Mouse (Mus musculus) CD4-positive, CD25-positive, alpha-beta regulatory T cell, adult 2 months (primary cell): ENCODE data around the gene Atrip.
A peak's percentile ranks its signal among the peaks of the same experiment; 100 is the strongest.

Experiments used
- DNase-seq: peaks from one replicate; pipeline ENCODE4 v3.0.0-alpha.2; 2012; ENCODE audit warnings: low read depth, low spot score

Atrip gene

DNA sequence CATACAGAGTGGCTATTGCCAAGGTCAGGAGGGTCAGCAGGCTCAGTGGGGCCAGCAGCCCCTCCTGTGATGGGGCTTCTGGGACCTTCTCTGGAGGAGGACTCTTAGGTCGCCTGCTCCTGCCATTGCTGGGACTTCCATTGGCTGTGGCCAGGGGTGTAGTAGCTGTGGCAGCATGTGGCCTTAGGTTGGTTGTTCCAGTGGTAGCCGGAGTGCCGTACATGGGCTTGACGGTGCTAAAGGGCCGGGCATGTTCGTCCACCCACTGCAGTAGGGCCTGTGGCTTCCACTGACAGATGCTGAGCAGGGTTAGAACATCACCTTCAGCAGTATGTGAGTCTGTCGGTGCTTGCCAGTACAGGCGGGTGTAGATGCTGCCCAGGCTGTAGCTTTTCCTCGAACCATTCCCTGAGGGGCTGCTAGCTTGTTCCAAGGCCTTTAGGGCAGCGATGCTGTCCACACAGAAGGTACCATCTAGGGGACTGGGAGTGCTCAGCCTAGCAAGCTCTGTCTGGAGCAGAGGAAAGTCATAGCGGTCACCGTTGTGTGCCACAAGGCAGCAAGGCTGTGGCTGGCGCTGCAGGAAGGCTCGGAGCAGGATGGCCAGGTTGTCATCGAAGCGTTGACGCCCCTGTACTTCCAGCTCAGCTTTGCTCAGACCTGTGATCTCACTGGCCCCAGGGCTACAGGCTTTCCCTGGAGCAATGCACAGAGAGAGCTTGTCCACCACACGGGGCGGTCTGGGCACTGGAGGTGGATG lies 15.7 kb downstream of the Atrip start:
- peak; percentile 69 for DNase-seq

DNA sequence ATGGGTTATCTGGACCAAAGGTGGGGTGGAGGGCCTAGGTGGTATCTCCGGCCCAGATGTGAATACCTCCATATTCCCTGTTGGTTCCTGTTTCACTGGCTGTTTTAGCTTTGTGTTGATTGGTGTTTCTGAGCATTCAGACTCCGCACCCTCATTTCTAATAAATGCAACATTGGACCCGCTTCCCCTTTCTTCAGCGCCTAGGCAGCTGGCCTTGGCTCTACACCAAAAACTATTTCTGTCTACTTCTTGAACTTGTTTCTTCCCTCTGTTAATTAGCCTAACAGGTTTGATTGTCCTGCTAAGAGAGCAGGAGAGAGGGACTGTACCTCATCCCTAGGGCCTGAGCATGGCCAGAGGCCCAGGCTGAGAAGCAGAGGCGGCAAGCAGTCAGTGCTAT lies 16.4 kb downstream of the Atrip start:
- peak; percentile 38 for DNase-seq

DNA sequence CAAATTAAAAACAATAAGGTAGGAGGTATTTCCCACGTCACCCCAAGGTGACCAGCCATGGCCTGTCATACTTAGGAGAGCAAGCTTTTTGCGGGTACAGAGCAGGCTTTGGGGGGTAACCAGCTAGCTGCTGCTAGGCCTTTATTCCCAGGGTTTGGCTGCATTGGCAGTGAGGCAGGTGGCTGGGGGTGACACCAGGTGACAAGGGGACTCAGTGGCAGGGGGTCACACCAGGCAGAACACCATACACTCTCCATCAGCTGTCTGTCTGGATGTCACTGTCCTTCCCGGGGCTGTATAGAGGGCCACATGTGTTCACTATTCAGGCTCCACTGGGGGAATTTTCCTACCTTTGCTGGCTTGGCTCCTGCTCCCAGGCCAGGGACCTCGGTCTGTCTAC lies 17.0 kb downstream of the Atrip start:
- DNase-seq, result peak; percentile 29

DNA sequence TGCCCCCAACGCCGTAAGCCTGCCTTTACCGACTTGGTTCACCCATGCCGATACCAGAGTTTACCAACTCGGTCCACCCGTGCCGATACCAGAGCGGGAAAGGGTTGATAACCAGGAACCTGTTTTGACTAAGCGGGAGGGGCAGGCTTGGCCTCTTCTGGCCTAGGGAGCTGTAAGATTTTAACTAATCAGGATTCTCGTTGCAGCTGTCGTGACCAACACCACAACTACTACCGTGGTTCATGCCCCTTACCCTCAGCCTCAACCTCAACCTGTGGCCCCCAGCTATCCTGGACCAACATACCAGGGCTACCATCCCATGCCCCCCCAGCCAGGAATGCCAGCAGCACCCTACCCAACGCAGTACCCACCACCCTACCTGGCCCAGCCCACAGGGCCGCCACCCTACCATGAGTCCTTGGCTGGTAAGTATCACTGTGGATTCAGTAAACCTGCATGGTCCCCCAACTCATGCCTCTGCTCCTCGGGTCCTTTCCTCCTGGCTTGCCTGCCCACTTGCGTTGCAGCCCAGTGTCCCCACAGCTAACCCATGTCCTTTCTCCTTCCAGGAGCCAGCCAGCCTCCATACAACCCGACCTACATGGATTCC lies 17.7 kb downstream of the Atrip start:
- no peak for DNase-seq

DNA sequence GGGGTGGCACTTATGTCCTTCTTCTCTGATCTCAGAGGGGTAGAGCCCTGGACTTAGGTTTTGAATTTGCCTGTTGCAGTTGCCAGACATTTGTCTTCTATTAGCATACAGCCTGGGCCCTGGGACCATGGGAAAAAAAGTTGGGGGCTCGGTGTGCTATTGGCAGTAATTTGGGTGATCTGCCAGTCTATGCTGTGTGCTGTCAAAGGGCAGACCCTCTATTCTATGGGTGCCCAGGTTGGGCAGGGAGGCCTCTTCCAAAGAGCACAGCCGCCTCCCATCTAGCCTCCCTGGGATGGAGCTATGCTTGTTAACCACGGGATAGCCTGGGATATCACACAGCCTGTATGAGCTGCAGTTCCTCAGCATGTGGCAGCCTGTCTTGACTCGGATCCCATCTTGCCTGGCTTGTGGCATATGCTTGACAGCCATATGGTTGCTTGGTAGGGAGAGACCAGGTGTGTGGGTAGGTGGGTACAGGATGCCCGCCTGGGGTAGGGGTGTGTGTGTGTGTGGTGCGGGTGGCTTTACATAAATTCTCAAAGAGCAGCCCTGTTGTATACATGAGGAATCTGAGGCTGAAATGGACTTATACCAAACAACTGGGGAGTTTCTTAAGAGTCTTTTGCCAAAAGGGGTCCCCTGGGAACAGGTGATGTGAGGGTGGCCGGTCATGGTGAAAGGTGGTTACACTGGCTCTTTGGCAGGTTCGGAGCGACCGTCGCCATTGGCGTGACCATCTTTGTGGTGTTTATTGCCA lies 18.5 kb downstream of the Atrip start:
- DNase-seq, result peak; percentile 46

DNA sequence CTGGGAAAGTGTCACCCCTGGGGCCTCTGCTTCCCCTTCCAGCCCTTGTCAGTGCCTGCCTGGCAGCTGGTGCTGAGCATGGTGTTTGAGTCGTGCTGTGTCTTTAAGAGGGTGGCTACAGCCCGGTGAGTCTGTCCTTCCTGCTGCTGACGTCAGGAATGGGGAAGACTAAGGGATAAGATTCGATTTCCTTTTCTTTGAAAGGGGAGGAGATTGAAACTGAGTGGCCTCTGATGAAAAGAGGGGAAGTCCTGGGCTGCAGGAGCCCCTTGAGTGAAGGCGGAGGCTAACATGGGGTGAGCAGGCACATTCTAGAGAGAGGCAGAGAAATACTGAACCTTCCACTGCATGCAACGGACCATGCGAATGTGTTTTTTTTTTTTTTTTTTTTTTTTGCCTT lies 19.2 kb downstream of the Atrip start:
- DNase-seq, result peak; percentile 89

DNA sequence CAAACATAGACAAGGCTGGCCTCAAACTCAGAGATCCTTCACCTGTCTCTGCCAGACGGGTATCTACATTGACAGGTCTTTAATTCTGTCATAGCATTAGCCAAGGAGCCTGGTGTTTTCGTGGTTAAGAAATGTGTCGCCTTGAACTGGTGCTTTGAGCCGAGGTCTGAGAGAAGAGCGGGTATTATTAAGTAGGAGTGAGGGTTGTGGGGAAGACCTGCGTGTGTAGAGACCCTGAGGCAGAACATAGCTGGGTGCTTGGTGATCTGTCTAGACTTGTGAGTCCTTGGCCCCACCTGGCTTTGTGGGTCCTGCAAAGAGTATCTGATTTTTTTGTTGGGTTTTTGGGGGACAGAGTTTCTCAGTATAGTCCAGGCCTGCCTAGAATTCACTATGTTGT lies 20.1 kb downstream of the Atrip start:
- DNase-seq, result peak; percentile 43

DNA sequence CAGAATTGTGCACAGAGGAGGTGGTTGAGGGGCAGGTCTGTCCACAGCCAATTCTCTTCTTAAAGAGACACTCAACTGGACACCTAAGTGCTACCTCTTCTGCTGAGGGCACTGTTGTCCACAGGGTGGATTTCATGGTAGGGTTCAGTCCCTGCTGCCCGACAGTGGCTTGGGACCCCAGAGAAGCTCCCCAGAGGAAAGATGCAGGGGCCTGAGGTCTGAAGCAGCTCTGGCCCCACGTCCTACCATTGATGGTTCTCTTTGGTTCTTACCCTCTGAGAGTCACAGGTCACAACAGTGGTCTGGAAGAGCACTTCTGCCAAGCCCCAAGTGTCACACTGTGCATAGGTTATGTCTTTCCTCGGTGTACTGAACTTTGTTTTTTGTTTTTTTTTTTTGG lies 20.6 kb downstream of the Atrip start:
- peak; percentile 27 for DNase-seq

DNA sequence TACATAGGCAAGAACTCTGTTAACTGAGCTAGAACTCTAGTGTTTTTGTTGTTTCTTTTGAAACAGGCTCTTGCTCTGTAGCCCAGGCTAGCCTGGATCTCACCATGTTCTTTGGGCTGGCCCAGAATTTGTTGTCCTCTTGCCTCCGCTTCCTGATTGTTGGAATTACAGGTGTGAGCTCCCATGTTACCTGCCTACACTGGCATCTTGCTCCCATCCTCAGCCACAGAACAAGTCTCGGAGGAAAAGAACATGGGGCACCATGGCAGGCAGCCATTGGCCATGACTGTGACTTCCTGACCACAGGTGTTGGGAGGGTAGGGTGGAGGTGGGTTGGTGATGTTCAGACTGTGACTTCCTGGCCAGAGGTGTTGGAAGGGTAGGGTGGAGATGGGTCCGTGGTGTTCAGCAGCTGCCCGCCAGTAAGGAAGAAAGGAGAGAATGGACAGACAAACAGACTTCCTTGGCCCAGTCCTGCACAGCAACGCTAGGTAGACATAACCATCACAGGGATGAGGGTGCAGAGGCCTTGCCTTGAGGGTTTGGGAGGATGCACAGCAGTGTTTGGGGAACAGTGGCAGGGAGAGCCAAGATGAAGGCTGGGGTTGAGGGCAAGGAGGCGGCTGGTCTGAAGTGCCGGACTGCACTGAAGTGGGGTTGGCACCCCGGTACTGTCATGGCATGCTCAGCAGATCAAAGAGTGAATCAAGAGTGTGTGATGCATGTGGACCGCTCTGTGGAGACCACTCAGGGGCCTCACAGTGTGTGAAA lies 21.2 kb downstream of the Atrip start:
- peak; percentile 81 for DNase-seq

DNA sequence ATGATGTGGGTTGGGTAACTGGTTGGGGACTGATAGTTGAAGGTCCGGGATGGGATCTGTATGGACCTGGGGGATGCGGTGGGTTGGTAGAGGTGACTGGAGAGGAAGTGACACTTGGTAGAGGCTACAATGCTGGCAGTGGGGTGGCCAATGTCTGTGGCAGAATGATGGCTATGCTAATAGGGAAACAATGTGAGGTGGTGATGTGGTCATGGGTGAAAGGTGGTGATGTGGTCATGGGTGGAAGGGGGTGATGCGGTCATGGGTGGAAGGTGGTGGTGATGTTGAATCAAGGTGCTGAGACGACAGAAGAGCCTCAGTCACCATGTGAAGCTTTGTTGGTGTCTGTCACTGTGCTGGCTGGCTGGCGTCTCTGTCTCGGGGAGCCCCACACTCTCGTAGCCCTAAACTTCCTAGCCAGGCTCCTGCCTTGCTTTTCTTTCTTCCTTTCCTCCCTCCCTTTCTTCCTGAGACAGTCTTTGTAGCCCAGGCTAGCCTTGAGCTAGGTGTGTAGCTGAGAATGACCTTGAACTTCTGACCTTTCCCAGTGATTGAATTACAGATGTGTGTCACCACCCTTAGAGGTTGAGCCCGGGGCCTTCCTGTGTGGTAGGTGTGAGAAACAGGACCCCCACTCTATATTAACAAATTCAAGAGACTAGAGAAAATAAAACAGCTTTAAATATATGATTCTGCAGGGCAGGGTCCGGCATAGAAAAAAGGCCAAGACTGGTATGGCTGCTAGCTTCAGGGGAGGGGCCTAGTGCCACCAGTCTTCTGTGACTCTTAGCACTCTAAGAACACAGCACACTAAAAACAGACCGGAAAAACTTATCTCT lies 22.1 kb downstream of the Atrip start:
- DNase-seq, result peak; percentile 82

DNA sequence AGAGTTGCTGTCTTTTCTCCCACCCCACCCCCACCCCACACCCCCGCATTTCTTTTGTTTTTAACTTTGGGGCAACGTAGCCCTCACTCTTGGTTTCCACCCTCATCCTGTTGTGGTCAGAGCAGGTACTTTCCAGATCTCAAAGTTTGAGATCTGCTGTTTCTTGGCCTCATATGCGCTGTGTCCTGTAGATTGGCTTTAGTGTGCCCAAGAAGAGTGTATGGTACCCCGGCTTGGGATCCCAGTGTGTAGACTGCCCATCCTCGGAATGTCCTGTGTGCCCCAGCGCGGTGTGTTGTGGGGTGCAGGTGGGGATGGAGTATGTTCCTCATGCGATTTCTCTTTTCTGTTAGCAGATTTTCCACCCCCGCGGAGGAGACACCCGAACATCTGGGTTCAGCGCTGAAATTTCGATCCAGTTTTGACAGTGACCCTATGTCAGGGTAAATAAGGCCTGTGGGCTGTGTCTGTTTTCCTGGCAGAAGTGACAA lies 22.9 kb downstream of the Atrip start:
- DNase-seq, result peak; percentile 91

DNA sequence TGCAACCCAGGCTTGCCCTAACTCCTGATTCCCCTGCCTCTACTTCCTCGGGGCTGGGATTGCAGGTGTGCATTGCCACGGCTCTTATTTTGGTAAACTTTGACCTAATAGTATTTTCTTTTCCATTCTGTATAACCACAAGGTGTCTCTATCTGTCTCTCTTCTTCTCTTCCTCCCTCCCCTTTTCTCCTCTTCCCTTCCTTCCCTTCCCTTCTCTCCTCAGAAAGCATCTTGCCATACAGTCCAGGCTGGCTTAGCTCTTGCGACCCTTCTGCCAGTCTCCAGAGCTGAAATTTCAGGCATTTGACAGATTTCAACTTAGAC lies 23.3 kb downstream of the Atrip start:
- no peak for DNase-seq

DNA sequence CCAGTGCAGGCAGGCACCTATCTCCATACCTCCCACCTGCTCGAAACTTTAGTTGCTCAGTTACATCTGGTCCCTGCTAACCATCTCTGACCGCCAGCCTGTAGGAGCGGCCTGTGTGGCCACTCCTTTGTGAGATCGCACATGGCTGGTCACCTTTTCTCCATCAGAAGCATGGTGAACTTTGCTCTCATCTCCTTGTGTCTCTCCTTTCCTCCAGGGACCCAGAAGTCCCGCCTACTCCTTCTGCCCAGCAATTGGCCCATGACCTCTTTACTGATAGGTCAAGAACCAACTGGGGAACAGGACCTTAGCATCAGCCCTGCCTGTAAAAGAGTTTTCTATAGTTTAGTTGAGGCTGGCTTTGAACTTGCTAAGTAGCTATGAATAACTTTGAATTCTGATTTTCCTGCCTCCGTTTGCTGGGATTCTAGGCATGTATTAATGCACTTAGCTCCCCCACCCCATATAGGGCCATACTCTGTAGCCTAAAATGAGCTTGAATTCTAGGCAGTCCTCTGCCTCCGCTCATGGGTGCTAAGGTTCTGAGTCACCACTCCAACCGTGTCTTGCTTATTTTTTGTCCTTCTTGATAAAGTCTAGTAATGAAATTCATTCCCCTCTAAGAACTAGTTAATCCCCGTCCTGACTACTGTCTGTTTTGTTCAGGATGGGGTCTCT lies 23.8 kb downstream of the Atrip start:
- peak; percentile 75 for DNase-seq

DNA sequence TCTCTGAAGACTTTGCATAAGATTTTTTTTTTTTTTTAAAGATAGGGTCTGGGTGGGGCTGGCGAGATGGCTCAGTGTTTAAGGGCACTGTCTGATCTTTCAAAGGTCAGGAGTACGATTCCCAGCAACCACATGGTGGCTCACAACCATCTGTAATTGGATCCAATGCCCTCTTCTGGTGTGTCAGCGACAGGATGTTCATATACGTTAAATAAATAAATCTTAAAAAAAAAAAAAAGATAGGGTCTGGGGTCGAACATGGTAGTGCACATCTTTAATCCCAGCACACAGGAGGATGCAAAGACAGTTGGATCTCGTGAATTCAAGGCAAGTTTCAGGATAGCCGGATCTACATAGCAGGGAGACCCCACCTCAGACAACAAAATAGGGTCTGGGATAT lies 24.6 kb downstream of the Atrip start:
- DNase-seq, result peak; percentile 15

DNA sequence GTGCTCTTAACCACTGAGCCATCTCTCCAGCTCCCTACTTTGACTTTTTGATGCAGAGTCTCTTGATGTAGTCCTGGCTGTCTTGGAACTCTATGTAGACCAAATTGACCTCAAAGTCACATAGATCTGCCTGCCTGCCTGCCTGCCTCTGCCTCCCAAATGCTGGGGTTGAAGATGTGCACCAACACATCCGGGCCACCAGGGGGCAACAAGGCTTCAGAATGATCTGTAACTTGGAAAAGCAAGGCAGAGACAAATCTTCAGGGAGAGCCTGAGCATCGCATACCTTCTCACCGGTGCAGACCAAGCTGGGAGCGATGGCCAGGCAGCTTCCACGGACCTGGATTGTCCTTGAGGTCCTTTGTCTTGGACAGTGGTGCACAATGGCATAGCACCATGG lies 27.6 kb downstream of the Atrip start:
- peak; percentile 90 for DNase-seq

DNA sequence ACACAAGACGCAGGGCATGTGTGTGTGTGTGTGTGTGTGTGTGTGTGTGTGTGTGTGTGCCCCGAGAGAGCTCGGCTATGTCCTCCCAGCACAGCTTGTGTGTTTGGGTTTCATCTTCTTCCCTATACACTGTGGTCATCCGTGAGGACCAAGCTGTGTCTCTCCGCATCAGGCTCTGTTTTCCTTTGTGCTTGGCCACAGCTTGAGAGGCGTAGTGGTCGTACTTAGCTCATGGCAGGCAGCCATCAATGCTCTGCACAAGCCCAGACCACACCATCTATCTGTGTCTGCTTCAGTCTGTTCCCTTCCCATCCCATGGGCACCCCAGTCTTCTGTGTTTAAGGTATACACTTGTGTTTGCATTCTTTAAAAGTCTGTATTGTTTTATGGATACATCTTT lies 32.6 kb downstream of the Atrip start:
- DNase-seq, result no peak

DNA sequence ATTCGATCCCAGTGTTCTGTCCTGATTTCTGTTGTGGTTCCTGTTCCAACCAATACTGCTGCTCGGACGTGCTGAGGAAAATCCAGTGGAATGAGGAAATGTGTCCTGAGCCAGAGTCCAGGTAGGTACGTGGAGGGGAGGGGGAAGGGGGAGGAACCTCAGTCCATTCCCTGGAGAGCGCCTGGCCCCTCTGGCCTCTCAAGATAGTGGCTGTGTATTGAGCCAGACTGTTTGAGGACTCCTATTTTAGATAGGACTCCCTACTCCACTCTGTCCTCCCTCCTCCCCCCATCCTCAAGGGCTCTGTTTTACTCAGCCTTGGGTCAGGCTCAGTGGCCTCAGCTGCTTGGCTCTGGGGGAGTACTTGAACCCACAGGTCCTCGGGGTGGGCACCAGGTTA lies 33.0 kb downstream of the Atrip start:
- no peak for DNase-seq

DNA sequence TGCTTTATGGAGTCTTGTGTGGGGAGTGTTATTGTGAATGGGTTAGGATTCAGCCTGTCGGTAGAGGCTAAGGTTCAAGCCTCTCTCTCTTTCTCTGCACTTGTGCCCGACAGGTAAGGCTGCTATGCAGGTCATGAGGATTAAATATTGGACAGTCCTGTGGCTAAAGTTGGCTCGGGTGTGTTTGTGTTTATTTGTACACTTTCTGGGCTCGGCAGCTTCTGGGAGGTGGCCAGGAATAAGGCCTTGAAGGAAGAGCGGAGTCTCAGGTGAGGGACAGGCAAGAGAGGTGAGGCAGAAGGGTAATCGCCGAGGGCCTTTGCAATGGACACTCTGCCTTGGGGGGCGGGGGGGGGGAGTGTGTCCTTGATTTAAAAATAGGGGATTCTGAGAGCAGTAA lies 33.7 kb downstream of the Atrip start:
- DNase-seq, result no peak

DNA sequence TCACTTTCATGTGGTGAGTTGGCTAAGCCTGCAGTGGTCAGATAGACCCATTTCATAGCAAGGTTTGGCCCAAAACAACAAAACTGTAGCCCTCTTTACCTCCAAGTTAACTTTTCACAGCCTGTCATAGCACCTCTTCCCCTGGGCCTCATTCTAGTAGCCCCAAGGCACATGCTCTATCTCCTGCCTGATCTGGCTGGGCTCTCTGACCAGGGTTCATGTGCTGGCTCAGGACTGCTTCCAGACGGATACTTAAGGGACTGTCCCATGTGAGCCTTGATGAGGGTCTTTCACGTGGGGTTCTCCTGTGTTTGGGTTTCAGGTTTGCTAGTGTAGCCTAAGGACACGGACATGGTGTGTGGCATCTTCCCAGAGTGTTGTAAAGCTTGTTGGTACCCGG lies 34.2 kb downstream of the Atrip start:
- no peak for DNase-seq

DNA sequence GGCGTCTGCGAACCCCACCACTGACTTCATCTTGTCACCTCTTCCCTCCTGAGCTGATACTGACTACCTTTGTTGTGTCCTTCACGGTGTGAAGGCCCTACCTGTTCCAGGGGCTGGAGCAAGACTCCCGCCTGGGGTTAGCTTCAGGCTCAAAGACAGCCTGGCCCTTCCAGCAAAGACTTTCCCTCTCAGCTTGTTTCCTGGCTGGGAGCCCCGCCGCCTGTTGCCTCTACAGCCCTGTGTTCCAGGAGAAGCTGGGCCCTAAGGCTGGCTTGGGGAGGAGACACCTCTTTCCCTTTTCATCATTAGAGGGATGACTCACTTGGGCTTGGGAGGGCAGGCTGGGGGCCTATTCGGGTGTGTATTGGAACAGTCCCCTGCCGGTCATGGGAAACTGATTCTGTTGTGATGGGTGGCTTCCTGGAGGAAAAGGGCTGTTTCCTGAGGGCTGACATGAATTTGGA lies 35.0 kb downstream of the Atrip start:
- peak; percentile 19 for DNase-seq
